Mouse (Mus musculus): ENCODE data around the gene Fpr3. TPM values are rescaled to one million over a fixed set of nuclear protein-coding genes. Genes with fewer than 3 reads are reported as not detected.
"Not testable (repeated sequence)": the region's sequence is repeated elsewhere in the genome, so short reads cannot be mapped to it uniquely, and the experiment has no call there.

The Fpr3 gene
- total RNA-seq, 2 experiments from 2014 or later = not detected

- intact Hi-C loops (cut with DNase I; ENCODE audit: low total_unique reads) = no loop called here
- no peak for DNase-seq
These were observed 16.0 kb upstream of the Fpr3 start for GRCm38 (mm10) chr17:17871697-17872096.

GRCm38 (mm10) chr17:17879347-17879746, 8.3 kb upstream of the Fpr3 start:
- intact Hi-C loops (cut with DNase I; ENCODE audit: low total_unique reads) = no loop called here
- DNase-seq = no peak

GRCm38 (mm10) chr17:17882672-17883071, 5.0 kb upstream of the Fpr3 start:
- DNase-seq = no peak
- intact Hi-C loops (cut with DNase I; ENCODE audit: low total_unique reads) = no loop called here

DNA sequence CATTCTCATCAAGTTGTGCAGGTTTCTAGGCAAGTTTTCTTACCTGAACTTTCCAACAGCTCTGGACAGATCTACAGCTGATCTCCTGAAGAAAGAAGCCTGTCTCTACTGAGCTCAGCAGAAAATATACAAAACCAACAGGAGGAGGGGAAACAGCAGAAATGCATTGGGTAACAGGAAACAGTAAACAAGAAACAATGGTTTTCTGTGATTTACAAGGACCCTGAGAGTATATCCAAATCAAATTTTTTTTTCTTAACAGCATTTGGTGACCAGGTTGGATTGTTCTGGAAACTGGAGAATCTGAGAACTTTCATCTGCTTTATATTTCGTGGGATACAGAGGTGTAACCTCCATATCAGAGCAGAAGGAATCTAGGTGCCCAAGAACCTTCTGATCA, 3.8 kb upstream of the Fpr3 start, which contains the start of gene Fpr1:
TSS of gene Fpr1 (minus strand) at position 101 of the 400 bp plus-strand sequence.
- intact Hi-C loops (cut with DNase I; ENCODE audit: low total_unique reads) = no loop called here
- DNase-seq = no peak

DNA sequence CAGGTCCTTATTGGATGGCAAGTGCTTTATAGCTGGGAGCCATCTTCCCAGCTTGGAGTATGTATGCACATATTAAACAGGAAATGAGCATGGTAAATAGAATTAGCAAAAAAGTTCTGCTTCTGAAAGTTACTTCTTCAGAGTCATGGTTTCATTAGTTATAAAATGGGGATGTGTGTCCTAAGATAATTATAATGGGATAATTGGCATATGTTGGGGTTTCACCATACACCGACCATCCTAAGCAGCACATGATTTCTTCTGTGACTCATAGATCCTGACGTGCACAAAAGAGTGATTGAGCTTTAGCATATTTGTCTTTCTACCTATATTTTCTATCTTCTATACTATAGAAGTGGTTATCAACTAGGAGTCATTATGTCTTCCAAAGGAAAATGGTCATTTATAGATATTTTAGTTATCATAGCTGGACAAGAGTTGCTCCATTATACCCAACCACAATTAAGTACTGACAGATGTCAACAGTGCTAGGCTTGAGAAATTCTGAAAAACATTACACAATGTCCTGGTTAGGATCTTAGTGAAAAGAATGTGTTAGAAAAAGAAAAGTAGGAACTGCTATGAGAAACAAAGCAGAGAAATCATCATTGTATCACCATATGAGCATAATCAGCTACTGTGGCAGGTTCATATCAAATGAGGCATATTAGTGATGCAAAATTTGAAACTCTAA, 2.2 kb downstream of the Fpr3 start:
- intact Hi-C loops (cut with DNase I; ENCODE audit: low total_unique reads) = no loop called here

DNA sequence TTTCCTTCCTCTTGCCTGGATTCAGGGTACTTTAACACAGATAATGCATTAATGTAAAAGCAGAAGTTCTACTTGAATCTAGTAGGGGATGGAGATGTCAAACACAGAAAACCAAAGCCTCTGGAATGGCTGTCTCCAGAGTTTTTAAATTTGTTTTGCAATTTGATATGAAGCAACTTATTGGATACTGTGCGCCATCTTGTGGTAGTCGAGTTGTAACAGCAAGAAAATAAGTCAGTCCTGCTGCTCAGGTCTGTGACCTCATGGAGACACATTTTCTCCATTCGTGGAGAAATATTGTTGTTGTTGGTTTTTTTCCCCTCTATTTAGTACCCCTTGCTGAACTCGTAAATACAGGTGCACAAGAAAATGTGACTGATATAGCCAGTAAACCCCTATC, 8.4 kb downstream of the Fpr3 start:
- DNase-seq = no peak
- intact Hi-C loops (cut with DNase I; ENCODE audit: low total_unique reads) = loop anchor here (2.0 to 5.0 kb wide), 2 partner anchors 49 to 129 kb away; no protein-coding TSS in a partner anchor

More for the DNA sequence above, 2.2 kb downstream of the Fpr3 start:
- no peak for DNase-seq

DNA sequence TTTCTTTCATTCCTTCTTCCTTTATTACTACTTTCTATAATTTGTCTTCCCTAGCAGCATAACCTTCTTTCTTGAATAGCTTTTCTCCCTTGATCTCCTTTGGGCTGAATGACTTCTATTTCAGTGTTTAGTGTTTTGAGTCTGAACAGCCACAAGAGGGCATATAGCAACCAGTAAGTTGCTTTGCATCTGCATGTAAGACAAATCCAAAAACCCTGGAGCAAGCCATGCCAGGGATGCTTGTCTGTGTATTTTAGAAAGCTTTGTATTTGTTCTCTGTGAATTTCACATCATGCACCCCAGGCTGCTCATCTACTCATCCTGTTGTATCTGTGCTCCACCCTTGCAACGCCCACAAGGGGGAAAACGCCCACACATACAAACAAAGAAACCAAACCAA, 11.6 kb downstream of the Fpr3 start:
- DNase-seq = no peak
- intact Hi-C loops (cut with DNase I; ENCODE audit: low total_unique reads) = loop anchor here (5.0 kb wide), 1 partner anchor 52 kb away; no protein-coding TSS in a partner anchor

- intact Hi-C loops (cut with DNase I; ENCODE audit: low total_unique reads) = no loop called here
- DNase-seq = no peak
These were observed 13.1 kb downstream of the Fpr3 start for GRCm38 (mm10) chr17:17900768-17901167.

DNA sequence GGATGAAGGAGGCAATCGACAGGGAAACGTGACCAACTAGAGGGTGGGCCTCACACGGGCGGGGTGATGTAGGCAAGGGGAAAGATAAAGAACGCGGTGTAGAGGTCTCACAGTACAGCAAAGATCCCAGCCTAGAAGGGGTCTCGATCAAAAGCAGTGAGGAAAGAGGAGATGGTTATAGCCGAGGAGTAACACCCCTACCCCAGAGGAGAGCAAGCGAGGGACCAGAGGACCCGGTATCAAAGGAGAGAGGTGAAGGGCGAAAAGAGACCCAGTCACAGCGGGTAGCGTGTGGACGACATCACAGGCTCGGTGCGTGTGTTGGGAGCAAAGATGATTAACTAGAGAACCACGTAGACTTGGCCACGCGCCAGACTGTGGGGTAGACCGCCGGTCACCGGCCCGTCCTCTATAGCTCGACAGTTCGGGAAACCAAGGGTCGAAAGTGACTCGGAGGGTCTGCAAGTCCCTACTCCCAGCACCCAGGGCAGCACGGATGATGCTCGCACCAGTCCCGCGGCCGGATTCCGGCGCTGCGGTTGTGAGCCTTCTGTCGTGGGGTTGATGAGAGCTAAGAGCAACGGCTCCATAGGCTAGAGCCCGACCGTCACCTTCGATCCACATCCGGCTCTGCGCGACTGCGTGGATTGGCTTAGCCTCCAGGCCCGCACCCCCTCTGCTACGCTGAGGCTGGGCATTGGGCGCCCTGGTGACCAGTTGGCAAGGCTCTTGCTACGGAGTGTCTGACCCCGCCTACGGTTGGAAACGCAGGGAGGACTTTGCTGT, 22.2 kb downstream of the Fpr3 start:
- intact Hi-C loops (cut with DNase I; ENCODE audit: low total_unique reads) = no loop called here
- DNase-seq = peak; percentile 83

GRCm38 (mm10) chr17:17912618-17913017, 25.0 kb downstream of the Fpr3 start:
- DNase-seq; intact Hi-C loops (cut with DNase I; ENCODE audit: low total_unique reads): not testable (repeated sequence)

- DNase-seq = no peak
- intact Hi-C loops (cut with DNase I; ENCODE audit: low total_unique reads) = no loop called here
These were observed 29.7 kb downstream of the Fpr3 start for GRCm38 (mm10) chr17:17917376-17917775.

DNA sequence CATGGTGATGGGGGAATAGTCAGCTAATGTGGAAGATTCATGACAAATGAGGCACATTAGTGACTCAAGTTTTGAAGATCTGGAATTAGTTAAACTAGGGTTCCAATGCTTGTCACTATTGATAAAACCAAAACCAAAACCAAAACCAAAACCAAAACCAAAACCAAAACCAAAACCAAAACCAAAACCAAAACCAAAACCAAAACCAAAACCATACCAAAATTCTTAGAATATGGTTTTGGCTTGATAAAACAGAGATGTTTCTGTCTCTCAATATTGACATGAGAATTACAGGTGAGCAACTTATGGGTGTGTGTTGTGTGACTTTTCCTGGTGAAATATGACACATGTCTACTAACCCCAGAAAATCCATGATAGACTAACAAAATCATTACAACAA, 30.1 kb downstream of the Fpr3 start:
- DNase-seq = no peak
- intact Hi-C loops (cut with DNase I; ENCODE audit: low total_unique reads) = no loop called here

- no peak for DNase-seq
- intact Hi-C loops (cut with DNase I; ENCODE audit: low total_unique reads) = no loop called here
These were observed 85.8 kb downstream of the Fpr3 start for GRCm38 (mm10) chr17:17973443-17973842.

- intact Hi-C loops (cut with DNase I; ENCODE audit: low total_unique reads) = not testable (repeated sequence)
These were observed 93.6 kb downstream of the Fpr3 start for GRCm38 (mm10) chr17:17981232-17981631.

DNA sequence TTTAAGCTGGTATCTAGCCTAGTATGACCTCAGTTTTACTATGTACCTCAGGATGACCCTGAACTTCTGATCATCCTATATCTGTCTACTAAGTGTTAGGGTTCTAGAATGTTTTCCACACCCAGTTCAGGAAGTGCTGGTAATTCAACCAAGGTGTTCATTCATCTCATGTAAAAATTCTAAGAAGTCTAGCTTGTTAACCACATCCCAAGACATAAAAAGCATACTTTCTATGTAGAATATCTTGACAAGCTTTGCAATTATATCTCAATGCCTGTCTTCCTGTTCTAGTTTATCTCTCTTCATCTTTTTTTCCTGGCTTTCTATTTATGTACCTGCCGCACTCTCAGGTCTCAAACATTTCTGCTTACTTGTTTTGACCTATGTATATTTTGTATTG, 117.1 kb downstream of the Fpr3 start:
- DNase-seq = no peak
- intact Hi-C loops (cut with DNase I; ENCODE audit: low total_unique reads) = no loop called here

More at GRCm38 (mm10) chr17:17981232-17981631, 93.6 kb downstream of the Fpr3 start:
- not testable (repeated sequence) for DNase-seq

Other genes with a start within 250 kb of the Fpr3 start
- gene Vmn2r90, start 184.1 kb upstream of the Fpr3 start, total RNA-seq (2021) = not detected
- gene Spaca6, start 60.7 kb upstream of the Fpr3 start, total RNA-seq (2021) = 1 to 10 TPM; 6.8 to 9.1 TPM
- gene Has1, start 32.6 kb upstream of the Fpr3 start, total RNA-seq (2021) = under 1 TPM in 1 of 2 experiments, not detected in 1; 0.09 TPM
- not detected for gene Fpr1, start 3.9 kb upstream of the Fpr3 start, total RNA-seq (2021)
- gene Fpr2, start within 50 bp of the Fpr3 start, total RNA-seq (2021) = not detected
- gene Fpr-rs4, start 133.9 kb downstream of the Fpr3 start, total RNA-seq (2021) = not detected
- gene Vmn2r124, start 161.6 kb downstream of the Fpr3 start, total RNA-seq (2021) = not detected
- gene Vmn2r91, start 197.2 kb downstream of the Fpr3 start, total RNA-seq (2021) = not detected

Measured in gastrocnemius, postnatal 14 days (tissue).